Mouse (Mus musculus) hindbrain, embryonic 10.5 days (tissue): ENCODE data around the gene Rasl11a. TPM values are rescaled to one million over a fixed set of nuclear protein-coding genes. Genes with fewer than 3 reads are reported as not detected.
"Not testable (repeated sequence)": the region's sequence is repeated elsewhere in the genome, so short reads cannot be mapped to it uniquely, and the experiment has no call there.

Experiments used
- DNase-seq: peaks from one replicate; pipeline ENCODE4 v3.0.0-alpha.2; 2017; ENCODE audit warnings: low spot score
- H3K27ac ChIP-seq: fragments of 300-500 bp; sonication (generic); 2 replicates; pipeline ENCODE4 v1.5.1; 2016; ENCODE audit warnings: mild to moderate bottlenecking, moderate library complexity
- H3K27me3 ChIP-seq: fragments of 300-500 bp; sonication (generic); 2 replicates; pipeline ENCODE4 v1.6.1; 2016; ENCODE audit warnings: mild to moderate bottlenecking; ENCODE audit not compliant: poor library complexity, insufficient read depth, severe bottlenecking
- H3K36me3 ChIP-seq: fragments of 300-500 bp; sonication (generic); 2 replicates; pipeline ENCODE4 v1.6.1; 2016; ENCODE audit warnings: mild to moderate bottlenecking, moderate library complexity
- H3K4me1 ChIP-seq: fragments of 300-500 bp; sonication (generic); replicated peaks from 2 replicates; pipeline ENCODE4 v1.6.1; 2016; ENCODE audit warnings: mild to moderate bottlenecking
- H3K4me3 ChIP-seq: fragments of 300-500 bp; sonication (generic); 2 replicates; pipeline ENCODE4 v1.5.1; 2016; ENCODE audit warnings: mild to moderate bottlenecking, moderate library complexity
- H3K9me3 ChIP-seq: fragments of 300-500 bp; sonication (generic); 2 replicates; pipeline ENCODE4 v1.6.1; 2016; ENCODE audit warnings: mild to moderate bottlenecking, moderate library complexity
- WGBS: fragments of 180-500 bp; shearing (Covaris S2); methylation state at CpG from one replicate; pipeline ENCODE4 v1.1.7; 2016; 5-methylcytosine and 5-hydroxymethylcytosine counted together
- polyA plus RNA-seq: library from polyadenylated mRNA; unstranded; fragments of >200 nt; fragmentation: Nextera tagmentation; extraction: Ambion mirVana; gene quantifications from 2 replicates; pipeline ENCODE4 v1.2.1, GENCODE M21; 2016

Gene Rasl11a
- polyA plus RNA-seq, 1 experiment from 2014 or later, result 21.9 TPM

DNA sequence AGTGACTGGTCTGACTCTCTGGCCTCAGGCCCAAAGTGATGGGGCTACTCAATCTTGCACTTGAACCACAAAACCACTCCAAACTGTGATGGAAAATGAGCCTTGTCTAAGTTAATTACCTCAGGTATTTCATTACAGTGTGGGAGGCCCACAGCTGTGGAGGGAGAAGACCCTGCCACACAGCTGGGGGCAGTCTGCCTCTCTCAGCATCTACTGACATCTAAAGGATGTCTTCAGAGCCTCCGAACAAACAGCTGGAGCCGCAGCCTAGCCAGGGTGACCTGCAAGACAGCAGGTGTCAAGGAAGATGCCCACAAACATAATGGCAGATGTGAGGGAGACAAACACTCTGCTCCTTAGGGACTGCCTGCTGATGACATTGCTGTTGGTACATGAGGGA lies 31.2 kb downstream of the Rasl11a start:
- Histone ChIP-seq H3K27me3 (no peaks in the 10 kb centered on the region), H3K27ac (no peak overlapping the region), H3K4me3 (no peak overlapping the region), H3K4me1 (no peaks in the 10 kb centered on the region), H3K36me3 (no peaks in the 10 kb centered on the region), H3K9me3 (0 out of 2 replicates have a peak, but pooled peaks cover 5% of the 10 kb centered on the region)
- 78% methylated on average over 2 of the region's 2 CpGs for WGBS
- DNase-seq, result no peak

GRCm38 (mm10) chr5:146877882-146878281 lies 33.0 kb downstream of the Rasl11a start:
- not testable (repeated sequence) for H3K36me3 ChIP-seq, H3K9me3 ChIP-seq, DNase-seq, H3K27ac ChIP-seq, H3K4me1 ChIP-seq, H3K4me3 ChIP-seq, H3K27me3 ChIP-seq
- 78% methylated on average over 5 of the region's 6 CpGs for WGBS

GRCm38 (mm10) chr5:146882261-146882660 lies 37.4 kb downstream of the Rasl11a start:
- DNase-seq, result no peak
- H3K4me3 ChIP-seq, result no peak overlapping the region
- H3K27ac ChIP-seq, result no peak overlapping the region
- H3K4me1 ChIP-seq, result no peaks in the 10 kb centered on the region
- no peaks in the 10 kb centered on the region for H3K27me3 ChIP-seq
- H3K9me3 ChIP-seq, result no peaks in the 10 kb centered on the region
- WGBS, result 90% methylated on average over 6 of the region's 6 CpGs
- H3K36me3 ChIP-seq, result no peaks in the 10 kb centered on the region

- DNase-seq, result no peak
- no peaks in the 10 kb centered on the region for H3K9me3 ChIP-seq
- no peaks in the 10 kb centered on the region for H3K4me1 ChIP-seq
- H3K27me3 ChIP-seq, result no peaks in the 10 kb centered on the region
- WGBS, result 72% methylated on average over 7 of the region's 7 CpGs
- no peak overlapping the region for H3K27ac ChIP-seq
- no peaks in the 10 kb centered on the region for H3K36me3 ChIP-seq
- H3K4me3 ChIP-seq, result no peak overlapping the region
These were observed 38.2 kb downstream of the Rasl11a start for GRCm38 (mm10) chr5:146883053-146883452.

GRCm38 (mm10) chr5:146883486-146884272 lies 38.8 kb downstream of the Rasl11a start:
- Histone ChIP-seq H3K27ac (no peak overlapping the region), H3K9me3 (no peaks in the 10 kb centered on the region), H3K27me3 (no peaks in the 10 kb centered on the region), H3K4me1 (no peaks in the 10 kb centered on the region), H3K4me3 (no peak overlapping the region), H3K36me3 (no peaks in the 10 kb centered on the region)
- DNase-seq, result no peak
- WGBS, result 87% methylated on average over 15 of the region's 15 CpGs

- Histone ChIP-seq H3K27me3 (no peaks in the 10 kb centered on the region), H3K4me3 (peak overlapping the region; percentile 10; the same call in 1 of the 2 replicates), H3K36me3 (no peaks in the 10 kb centered on the region), H3K4me1 (0 out of 2 replicates have a peak, but pooled peaks cover 3% of the 10 kb centered on the region), H3K9me3 (no peaks in the 10 kb centered on the region), H3K27ac (no peak overlapping the region)
- peak; percentile 32 for DNase-seq
- 14% methylated on average over 14 of the region's 14 CpGs for WGBS
These were observed 46.3 kb downstream of the Rasl11a start for GRCm38 (mm10) chr5:146891127-146891526.

- H3K36me3 ChIP-seq, result no peaks in the 10 kb centered on the region
- WGBS, result 82% methylated on average over 4 of the region's 4 CpGs
- H3K4me3 ChIP-seq, result no peak overlapping the region
These were observed 48.0 kb downstream of the Rasl11a start for GRCm38 (mm10) chr5:146892904-146893303.

DNA sequence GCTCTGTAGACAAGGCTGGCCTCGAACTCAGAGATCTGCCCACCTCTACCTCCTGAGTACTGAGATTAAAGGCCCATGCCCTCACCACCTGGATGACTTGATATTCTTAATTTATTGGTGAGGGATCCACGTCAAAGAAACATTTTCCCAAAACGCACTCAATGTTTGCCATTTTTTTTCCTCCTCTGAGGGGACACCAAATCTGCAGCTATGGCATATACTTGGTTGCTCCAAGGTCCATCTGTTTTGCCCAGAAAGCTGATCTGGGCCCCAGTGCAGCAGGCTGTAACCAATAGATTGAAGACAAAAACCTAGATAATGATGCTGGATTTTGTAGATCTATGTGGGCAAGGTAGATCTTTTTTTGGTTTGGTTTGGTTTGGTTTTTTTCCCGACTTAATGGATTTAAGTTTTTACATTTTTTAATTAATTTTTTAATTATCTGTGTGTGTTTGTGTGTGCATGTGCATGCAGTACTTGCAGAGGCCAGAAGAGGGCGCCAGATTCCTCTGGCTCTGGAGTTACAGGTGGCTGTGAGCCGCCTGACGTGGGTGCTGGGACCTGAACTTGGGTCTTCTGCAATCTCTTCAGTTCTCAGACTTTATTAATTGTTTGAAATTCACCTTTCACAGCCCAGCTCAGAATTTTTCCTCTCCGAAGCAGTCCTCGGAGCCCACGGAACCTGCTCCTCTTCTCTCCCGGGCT lies 48.8 kb downstream of the Rasl11a start:
- Histone ChIP-seq H3K27ac (no peak overlapping the region), H3K27me3 (no peaks in the 10 kb centered on the region), H3K4me1 (0 out of 2 replicates have a peak, but pooled peaks cover 3% of the 10 kb centered on the region), H3K36me3 (no peaks in the 10 kb centered on the region), H3K9me3 (no peaks in the 10 kb centered on the region), H3K4me3 (no peak overlapping the region)
- no peak for DNase-seq
- WGBS, result 82% methylated on average over 11 of the region's 11 CpGs

More at GRCm38 (mm10) chr5:146892904-146893303, 48.0 kb downstream of the Rasl11a start:
- H3K27me3 ChIP-seq, result no peaks in the 10 kb centered on the region
- no peak for DNase-seq
- H3K9me3 ChIP-seq, result no peaks in the 10 kb centered on the region
- H3K27ac ChIP-seq, result no peak overlapping the region
- H3K4me1 ChIP-seq, result 0 out of 2 replicates have a peak, but pooled peaks cover 3% of the 10 kb centered on the region

GRCm38 (mm10) chr5:146895667-146896066 lies 50.8 kb downstream of the Rasl11a start:
- H3K9me3 ChIP-seq, H3K27ac ChIP-seq, H3K4me1 ChIP-seq, H3K36me3 ChIP-seq, H3K4me3 ChIP-seq, DNase-seq, H3K27me3 ChIP-seq: not testable (repeated sequence)
- 93% methylated on average over 16 of the region's 16 CpGs for WGBS

DNA sequence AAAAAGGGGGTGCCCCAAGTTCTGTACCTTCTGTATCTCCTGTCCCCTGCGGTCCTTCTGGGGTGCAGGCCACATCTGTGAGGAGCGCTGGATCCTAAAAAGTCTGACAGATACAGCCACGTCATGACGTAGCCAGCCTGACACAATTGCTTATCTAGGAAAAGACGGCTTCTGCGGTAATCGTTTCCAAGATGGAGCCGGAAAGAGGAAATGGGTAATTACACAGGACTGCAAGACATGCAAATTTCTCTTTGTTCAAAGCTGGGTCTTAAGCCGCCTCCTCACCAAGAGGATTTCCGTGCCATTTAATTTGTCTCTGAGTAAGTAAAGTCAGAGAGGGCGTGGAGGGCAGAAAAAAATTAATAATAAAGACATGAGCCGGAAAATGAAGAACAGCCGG lies 52.1 kb downstream of the Rasl11a start:
- WGBS, result 88% methylated on average over 13 of the region's 13 CpGs
- Histone ChIP-seq H3K4me3 (no peak overlapping the region), H3K27ac (no peak overlapping the region), H3K9me3 (no peaks in the 10 kb centered on the region), H3K4me1 (no peaks in the 10 kb centered on the region), H3K27me3 (no peaks in the 10 kb centered on the region; the same call in 1 of the 2 replicates), H3K36me3 (no peaks in the 10 kb centered on the region)
- DNase-seq, result no peak

Other genes starting within 250 kb of the Rasl11a start
- gene Usp12, start 50.1 kb upstream of the Rasl11a start, polyA plus RNA-seq, result 13.1 and 15.4 TPM in 2 replicates
- 464 and 510 TPM in 2 replicates for gene Rpl21, start 12.2 kb upstream of the Rasl11a start, polyA plus RNA-seq
- gene Gtf3a, start 103.6 kb downstream of the Rasl11a start, polyA plus RNA-seq, result 115 and 118 TPM in 2 replicates
- gene Mtif3, start 118.7 kb downstream of the Rasl11a start, polyA plus RNA-seq, result 19.0 and 23.9 TPM in 2 replicates
- gene Lnx2, start 231.5 kb downstream of the Rasl11a start, polyA plus RNA-seq, result 8.2 and 8.4 TPM in 2 replicates
- gene Polr1d, start 232.0 kb downstream of the Rasl11a start, polyA plus RNA-seq, result 124 and 127 TPM in 2 replicates